Mouse (Mus musculus) erythroblast, embryonic 14.5 days (primary cell): ENCODE measurements around the gene Nrip1.

Experiments
- GATA1 ChIP-seq: IDR thresholded peaks from 2 replicates; pipeline ENCODE4 v1.6.1; 2012; ENCODE audit warnings: low read length, inconsistent platforms, mixed read lengths
- TAL1 ChIP-seq: IDR thresholded peaks from 3 replicates; pipeline ENCODE4 v1.6.1; 2012; ENCODE audit warnings: low read length, inconsistent platforms, mixed read lengths

GRCm38 (mm10) chr16:76300452-76300851, 73.2 kb downstream of the Nrip1 start:
- TF ChIP-seq GATA1, result no peak
- no peak for TF ChIP-seq TAL1
